Mouse (Mus musculus): Measurements from ENCODE around the gene Fbxo10.
"Not testable (repeated sequence)": the region's sequence is repeated elsewhere in the genome, so short reads cannot be mapped to it uniquely, and the experiment has no call there.

Fbxo10 gene

GRCm38 (mm10) chr4:45000001-45000400, 84.4 kb downstream of the Fbxo10 start:
- DNase-seq (ENCODE audit: low read depth, low spot score) = no peak

- DNase-seq (ENCODE audit: low read depth, low spot score) = no peak
Observed at GRCm38 (mm10) chr4:44998071-44998470, 86.3 kb downstream of the Fbxo10 start.

GRCm38 (mm10) chr4:44994776-44995175, 89.6 kb downstream of the Fbxo10 start:
- DNase-seq (ENCODE audit: low read depth, low spot score) = peak; percentile 66

GRCm38 (mm10) chr4:44993847-44994246, 90.6 kb downstream of the Fbxo10 start:
- no peak for DNase-seq (ENCODE audit: low read depth, low spot score)

- not testable (repeated sequence) for DNase-seq (ENCODE audit: low read depth, low spot score)
Observed at GRCm38 (mm10) chr4:44993179-44993578, 91.2 kb downstream of the Fbxo10 start.

GRCm38 (mm10) chr4:44992330-44992729, 92.1 kb downstream of the Fbxo10 start:
- not testable (repeated sequence) for DNase-seq (ENCODE audit: low read depth, low spot score)

GRCm38 (mm10) chr4:44990560-44990959, 93.8 kb downstream of the Fbxo10 start:
- DNase-seq (ENCODE audit: low read depth, low spot score) = no peak
